Mouse (Mus musculus): ENCODE data around the gene Ly6g6c. TPM values are rescaled to one million over a fixed set of nuclear protein-coding genes. Genes with fewer than 3 reads are reported as not detected.

Ly6g6c gene
- polyA plus RNA-seq (2016; fragmentation: Nextera tagmentation; extraction: Ambion mirVana) = not detected in 2 replicates

DNA sequence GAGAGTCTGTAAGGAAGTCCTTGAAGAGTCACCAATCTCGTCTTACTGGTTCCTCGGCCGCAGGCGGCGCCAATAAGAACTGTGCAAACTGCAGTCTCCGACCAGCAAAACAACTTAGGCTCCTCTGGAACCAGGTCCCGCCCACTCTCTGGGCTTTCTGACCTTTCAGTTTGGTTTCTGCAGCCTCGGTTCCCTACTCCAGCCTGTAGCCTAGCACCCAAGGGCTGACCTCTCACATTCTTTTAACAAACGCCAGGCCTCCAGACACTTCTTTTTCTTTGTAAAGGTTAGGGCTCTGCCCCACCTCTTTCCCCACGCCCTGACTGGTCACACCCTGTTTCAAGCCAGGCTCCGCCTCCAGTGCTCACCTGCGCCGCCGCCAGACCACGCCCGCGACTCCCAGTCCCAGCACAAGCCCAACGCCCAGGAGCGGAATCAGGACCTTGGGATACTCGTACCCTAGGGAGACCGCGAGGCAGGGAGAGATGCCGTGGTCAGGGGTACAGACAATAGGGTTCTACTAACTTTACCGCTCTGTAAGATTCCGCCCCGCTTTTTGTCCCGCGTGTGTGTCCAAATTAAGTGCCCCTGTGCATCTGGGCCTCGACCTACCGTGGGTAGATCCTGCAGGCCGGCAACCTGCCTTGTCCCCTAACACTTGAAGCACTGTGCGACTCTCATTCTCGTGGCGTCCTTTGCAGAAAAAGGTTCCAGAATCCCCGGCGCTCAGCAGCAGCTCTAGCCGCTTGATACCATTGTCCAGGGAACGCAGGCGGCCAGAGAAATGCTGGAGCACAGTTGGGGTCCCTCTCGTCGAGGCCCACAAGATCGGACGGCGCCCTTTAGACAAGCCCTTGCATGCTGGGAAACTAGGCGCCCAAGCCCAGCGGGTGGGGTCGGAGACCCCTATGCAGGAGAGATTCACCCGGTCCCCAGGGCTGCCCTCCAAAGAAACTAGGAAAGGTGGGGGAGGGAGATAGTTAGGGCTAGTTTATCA, at the start of gene Ly6g6c:
TSS of gene Ly6g6c (plus strand) at position 438 of the 997 bp plus-strand sequence.
- H3K4me1 ChIP-seq = peaks cover 36% of the 10 kb centered on the region
- peak within 1 kb of the TSS; percentile 47 for H3K9ac ChIP-seq (replicated peaks)
- peak within 1 kb of the TSS; percentile 31 for H3K4me3 ChIP-seq
- H3K36me3 ChIP-seq = peaks cover 30% of the 10 kb centered on the region
- under 1% methylated on average over 48 of the region's 48 CpGs for WGBS
- peak within 1 kb of the TSS; percentile 55 for H3K4me2 ChIP-seq (replicated peaks)
- no peaks in the 10 kb centered on the region for H3K9me3 ChIP-seq
- H3K27me3 ChIP-seq = peaks cover 48% of the 10 kb centered on the region
- H3K27ac ChIP-seq (replicated peaks) = peak within 1 kb of the TSS; percentile 22; the same call in 1 of the 2 replicates
- ATAC-seq (ENCODE audit: low FRiP score, low read depth) = no peak

DNA sequence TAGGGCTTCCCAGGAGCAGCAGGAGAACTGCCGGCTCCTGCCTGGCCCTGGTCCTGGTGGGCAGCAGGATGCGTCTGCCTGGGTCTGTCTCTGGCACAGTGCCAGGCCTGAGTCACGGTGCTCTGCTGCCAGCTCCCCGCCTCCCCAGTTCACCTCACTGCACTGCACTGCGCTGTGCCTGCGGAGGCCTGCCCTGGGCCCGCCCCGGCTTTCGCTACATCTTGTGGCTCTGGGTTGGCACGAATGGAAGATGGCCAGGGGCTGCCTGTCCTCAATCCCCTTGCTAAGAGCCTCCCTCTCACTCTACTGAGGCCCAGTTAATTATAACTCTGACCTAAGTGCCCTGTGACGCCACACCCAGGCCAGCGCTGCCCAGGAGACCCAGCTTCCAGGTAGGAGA, 48.8 kb upstream of the Ly6g6c start, which contains the start of gene Vwa7:
TSS of gene Vwa7 (plus strand) at position 204 of the 400 bp plus-strand sequence.
- WGBS = 84% methylated on average over 12 of the region's 12 CpGs
- H3K27me3 ChIP-seq = no peaks in the 10 kb centered on the region
- no peak within 1 kb of the TSS for H3K27ac ChIP-seq (replicated peaks)
- H3K36me3 ChIP-seq = peaks cover 60% of the 10 kb centered on the region
- peaks cover 5% of the 10 kb centered on the region; the same call in 1 of the 2 replicates for H3K4me1 ChIP-seq
- no peaks in the 10 kb centered on the region for H3K9me3 ChIP-seq
- no peak for ATAC-seq (ENCODE audit: low FRiP score, low read depth)
- H3K9ac ChIP-seq (replicated peaks) = no peak within 1 kb of the TSS
- H3K4me2 ChIP-seq (replicated peaks) = no peak within 1 kb of the TSS
- H3K4me3 ChIP-seq = no peak within 1 kb of the TSS

DNA sequence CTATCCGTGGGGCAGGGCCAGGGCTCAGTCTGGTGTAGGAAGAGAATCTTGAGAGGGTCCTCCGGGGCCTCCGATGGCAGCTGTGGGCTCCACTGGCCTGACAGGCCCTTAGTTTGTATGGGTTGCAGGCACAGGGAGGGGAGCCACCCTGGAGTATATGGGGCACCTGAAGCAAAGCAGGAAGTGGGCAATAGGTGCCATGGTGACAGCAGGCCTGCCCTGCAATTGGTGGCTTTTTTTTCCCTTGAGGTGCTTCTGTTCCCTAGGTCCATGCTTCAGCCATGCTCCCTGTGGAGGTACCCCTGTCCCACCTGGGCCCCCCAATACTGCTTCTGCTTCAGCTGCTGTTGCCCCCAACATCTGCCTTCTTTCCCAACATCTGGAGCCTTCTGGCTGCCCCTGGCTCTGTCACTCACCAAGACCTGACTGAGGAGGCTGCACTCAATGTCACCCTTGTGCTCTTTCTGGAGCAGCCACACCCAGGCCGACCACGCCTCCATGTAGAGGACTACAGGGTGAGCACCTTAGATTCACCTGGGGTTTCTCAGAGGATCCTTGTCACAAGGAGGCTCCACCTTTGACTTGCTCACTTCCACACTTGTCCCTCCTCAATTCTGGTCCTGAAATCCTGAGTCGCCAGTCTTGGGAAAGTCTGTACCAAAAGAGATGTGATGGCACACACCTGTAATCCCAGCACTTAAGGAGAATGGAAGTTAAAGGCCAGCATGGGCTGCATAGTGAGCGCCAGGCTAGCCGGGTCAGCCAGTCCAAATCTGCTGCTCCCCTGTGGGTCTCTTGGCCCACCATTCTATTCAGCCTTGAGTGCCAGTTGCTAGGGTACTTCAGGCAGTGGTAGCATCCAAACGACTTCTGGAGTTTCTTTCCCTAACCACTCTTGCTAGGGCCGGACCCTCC, 48.1 kb upstream of the Ly6g6c start:
- no peak for ATAC-seq (ENCODE audit: low FRiP score, low read depth)
- peaks cover 9% of the 10 kb centered on the region; the same call in 1 of the 2 replicates for H3K4me1 ChIP-seq
- no peak overlapping the region for H3K27ac ChIP-seq (replicated peaks)
- no peak overlapping the region for H3K4me3 ChIP-seq
- no peak overlapping the region for H3K9ac ChIP-seq (replicated peaks)
- WGBS = 83% methylated on average over 10 of the region's 10 CpGs
- H3K27me3 ChIP-seq = no peaks in the 10 kb centered on the region
- no peak overlapping the region for H3K4me2 ChIP-seq (replicated peaks)
- peaks cover 53% of the 10 kb centered on the region for H3K36me3 ChIP-seq
- H3K9me3 ChIP-seq = no peaks in the 10 kb centered on the region

DNA sequence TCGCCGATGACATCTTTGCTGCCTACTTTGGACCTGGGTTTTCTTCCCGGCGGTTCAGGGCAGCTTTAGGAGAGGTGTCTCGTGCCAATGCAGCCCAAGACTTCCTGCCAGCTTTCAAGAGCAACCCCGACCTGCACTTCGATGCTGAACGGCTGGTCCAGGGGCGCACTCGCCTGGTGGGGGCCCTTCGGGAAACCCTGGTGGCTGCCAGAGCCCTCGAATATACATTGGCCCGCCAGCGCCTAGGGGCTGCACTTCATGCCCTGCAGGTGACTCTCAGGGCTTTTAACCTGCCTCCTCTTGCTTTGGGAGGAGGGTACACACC, 47.5 kb upstream of the Ly6g6c start:
- WGBS = 73% methylated on average over 14 of the region's 14 CpGs
- Histone ChIP-seq H3K9me3 (no peaks in the 10 kb centered on the region), H3K36me3 (peaks cover 47% of the 10 kb centered on the region), H3K27ac (replicated peaks) (no peak overlapping the region), H3K4me3 (no peak overlapping the region), H3K4me1 (peaks cover 9% of the 10 kb centered on the region; the same call in 1 of the 2 replicates), H3K4me2 (replicated peaks) (no peak overlapping the region), H3K27me3 (no peaks in the 10 kb centered on the region), H3K9ac (replicated peaks) (no peak overlapping the region)
- ATAC-seq (ENCODE audit: low FRiP score, low read depth) = no peak

DNA sequence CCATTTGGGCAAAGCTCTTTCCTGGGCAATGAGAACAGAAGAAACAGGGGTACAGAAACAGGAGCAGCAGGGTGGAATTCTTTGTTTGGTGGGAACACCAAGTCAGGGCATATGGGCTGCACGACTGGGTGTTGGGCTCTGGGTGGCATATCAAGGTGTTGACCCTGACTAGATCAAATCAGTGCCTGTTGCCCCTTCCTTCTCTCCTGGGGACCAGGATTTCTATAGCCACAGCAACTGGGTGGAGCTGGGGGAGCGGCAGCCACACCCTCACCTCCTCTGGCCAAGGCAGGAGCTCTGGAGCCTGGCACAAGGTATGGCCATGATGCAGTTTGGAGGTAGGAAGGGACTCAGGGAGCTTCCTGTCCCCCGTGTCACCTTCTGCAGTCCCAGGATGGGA, 47.0 kb upstream of the Ly6g6c start:
- no peaks in the 10 kb centered on the region for H3K27me3 ChIP-seq
- no peak overlapping the region for H3K4me3 ChIP-seq

DNA sequence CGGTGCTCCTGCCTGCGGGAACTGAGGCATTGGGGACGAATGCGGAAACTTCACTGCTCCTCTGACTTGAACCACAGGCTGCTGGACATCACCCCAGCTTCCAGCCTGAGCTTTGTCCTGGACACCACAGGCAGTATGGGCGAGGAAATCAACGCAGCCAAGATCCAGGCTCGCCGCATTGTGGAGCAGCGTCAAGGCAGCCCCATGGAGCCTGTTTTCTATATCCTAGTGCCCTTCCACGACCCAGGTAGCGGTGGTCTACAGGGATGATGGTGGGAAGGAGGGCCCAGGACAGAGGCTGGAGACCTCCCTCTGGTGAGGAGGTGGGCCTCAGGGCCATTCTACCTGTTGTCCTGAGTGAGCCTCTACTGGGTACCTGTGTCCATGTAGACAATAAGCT, 45.3 kb upstream of the Ly6g6c start:
- Histone ChIP-seq H3K4me3 (no peak overlapping the region), H3K9me3 (no peaks in the 10 kb centered on the region), H3K4me1 (peaks cover 9% of the 10 kb centered on the region; the same call in 1 of the 2 replicates), H3K27me3 (no peaks in the 10 kb centered on the region), H3K27ac (replicated peaks) (no peak overlapping the region), H3K36me3 (peaks cover 25% of the 10 kb centered on the region), H3K4me2 (replicated peaks) (no peak overlapping the region), H3K9ac (replicated peaks) (no peak overlapping the region)
- no peak for ATAC-seq (ENCODE audit: low FRiP score, low read depth)
- WGBS = 76% methylated on average over 11 of the region's 11 CpGs

More for the DNA sequence above, 47.0 kb upstream of the Ly6g6c start:
- Histone ChIP-seq H3K4me1 (peaks cover 9% of the 10 kb centered on the region; the same call in 1 of the 2 replicates), H3K9ac (replicated peaks) (no peak overlapping the region), H3K27ac (replicated peaks) (no peak overlapping the region), H3K9me3 (no peaks in the 10 kb centered on the region), H3K36me3 (peaks cover 42% of the 10 kb centered on the region), H3K4me2 (replicated peaks) (no peak overlapping the region)
- 83% methylated on average over 3 of the region's 3 CpGs for WGBS
- no peak for ATAC-seq (ENCODE audit: low FRiP score, low read depth)

DNA sequence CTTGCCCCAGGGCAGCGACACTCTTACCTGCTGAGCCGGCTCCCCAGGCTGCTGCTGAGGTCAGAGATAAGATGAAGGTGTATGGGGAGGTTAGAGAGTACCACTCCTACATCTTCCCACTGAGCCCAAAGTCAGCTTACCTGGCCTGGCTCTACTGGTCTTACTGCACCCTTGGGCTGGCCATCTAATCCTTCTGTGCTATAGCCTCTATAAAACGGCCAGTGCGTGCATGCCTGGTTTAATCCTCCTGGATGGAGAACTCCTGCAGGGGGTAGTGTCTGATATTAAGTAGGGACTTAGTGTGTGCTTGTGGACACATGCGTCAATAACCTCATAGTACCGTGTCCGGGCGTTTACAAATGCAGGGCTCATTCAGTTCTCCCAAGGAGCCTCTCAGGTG, 44.6 kb upstream of the Ly6g6c start:
- H3K4me1 ChIP-seq = peaks cover 9% of the 10 kb centered on the region; the same call in 1 of the 2 replicates
- H3K9ac ChIP-seq (replicated peaks) = no peak overlapping the region
- 81% methylated on average over 8 of the region's 8 CpGs for WGBS
- no peaks in the 10 kb centered on the region for H3K27me3 ChIP-seq
- H3K36me3 ChIP-seq = peaks cover 18% of the 10 kb centered on the region
- no peaks in the 10 kb centered on the region for H3K9me3 ChIP-seq
- H3K4me3 ChIP-seq = no peak overlapping the region
- no peak overlapping the region for H3K4me2 ChIP-seq (replicated peaks)
- no peak overlapping the region for H3K27ac ChIP-seq (replicated peaks)
- no peak for ATAC-seq (ENCODE audit: low FRiP score, low read depth)

DNA sequence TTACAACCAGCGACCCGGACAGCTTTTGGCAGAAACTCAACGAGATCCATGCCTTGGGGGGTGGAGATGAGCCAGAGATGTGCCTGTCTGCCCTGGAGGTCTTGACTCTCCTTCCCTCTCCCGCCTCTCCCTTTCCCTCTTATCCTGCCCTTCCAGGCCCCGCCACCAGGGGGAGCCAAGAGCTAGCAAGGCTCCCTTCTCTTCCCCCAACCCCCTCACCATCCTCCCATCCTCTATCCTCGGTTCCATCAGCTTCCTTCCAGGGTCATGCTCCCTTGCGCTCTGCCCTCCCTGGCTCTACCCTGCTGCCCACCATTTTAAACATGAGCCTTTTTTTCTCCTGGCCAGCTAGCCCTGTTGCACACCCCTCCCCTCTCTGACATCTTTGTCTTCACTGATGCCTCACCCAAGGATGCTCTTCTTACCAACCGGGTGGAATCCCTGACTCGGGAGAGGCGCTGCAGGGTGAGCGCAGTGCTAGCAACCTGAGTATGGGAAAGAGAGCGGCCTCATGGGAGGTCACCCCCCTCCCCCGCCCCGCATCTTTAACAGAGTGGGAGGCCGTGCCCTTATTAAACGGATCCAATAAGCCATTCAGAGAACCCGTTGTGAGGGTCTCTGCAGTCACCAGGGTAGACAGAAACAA, 43.9 kb upstream of the Ly6g6c start:
- Histone ChIP-seq H3K9me3 (no peaks in the 10 kb centered on the region), H3K4me1 (peaks cover 14% of the 10 kb centered on the region), H3K4me3 (no peak overlapping the region), H3K36me3 (peaks cover 11% of the 10 kb centered on the region), H3K27ac (replicated peaks) (peak overlapping the region; percentile 42; the same call in 1 of the 2 replicates), H3K4me2 (replicated peaks) (peak overlapping the region; percentile 30), H3K27me3 (no peaks in the 10 kb centered on the region), H3K9ac (replicated peaks) (peak overlapping the region; percentile 20; the same call in 1 of the 2 replicates)
- ATAC-seq (ENCODE audit: low FRiP score, low read depth) = peak; percentile 61
- 4% methylated on average over 17 of the region's 17 CpGs for WGBS

DNA sequence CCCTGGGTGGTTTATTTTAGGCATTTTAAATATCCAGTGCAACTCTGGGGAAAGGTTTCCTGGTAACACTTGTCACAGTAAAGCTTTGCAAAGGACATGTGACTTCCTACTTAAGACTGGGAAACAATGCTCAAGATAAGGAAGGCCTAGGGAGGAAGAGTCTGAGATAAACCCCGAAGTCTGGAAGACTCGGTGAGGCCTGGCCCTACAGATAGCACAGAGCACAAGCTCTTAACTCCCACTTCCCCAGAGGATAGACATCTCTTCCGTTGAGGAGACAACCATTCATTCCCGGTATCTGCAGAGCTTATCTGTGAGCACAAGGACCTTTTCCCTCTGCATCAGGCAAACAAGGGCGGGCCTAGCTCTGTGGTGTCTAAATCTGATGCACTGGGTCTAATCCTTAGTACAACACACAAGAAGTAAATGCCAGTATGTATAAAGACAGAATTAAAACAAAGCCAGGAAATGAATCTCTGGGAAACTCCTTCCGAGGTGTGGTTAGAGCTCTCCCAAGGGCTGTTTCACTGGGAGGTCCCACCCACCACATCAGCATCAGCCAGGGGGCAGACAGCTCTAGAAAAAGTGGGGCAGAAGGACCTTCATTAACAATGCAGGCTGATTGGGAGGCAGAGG, 43.2 kb upstream of the Ly6g6c start:
- Histone ChIP-seq H3K9ac (replicated peaks) (peak overlapping the region; percentile 20; the same call in 1 of the 2 replicates), H3K4me1 (peaks cover 18% of the 10 kb centered on the region), H3K27ac (replicated peaks) (0 out of 2 replicates have a peak overlapping the region, but pooled peaks have one; percentile 42), H3K4me3 (no peak overlapping the region), H3K27me3 (no peaks in the 10 kb centered on the region), H3K4me2 (replicated peaks) (peak overlapping the region; percentile 30; the same call in 1 of the 2 replicates), H3K9me3 (no peaks in the 10 kb centered on the region), H3K36me3 (peaks cover 4% of the 10 kb centered on the region; the same call in 1 of the 2 replicates)
- no peak for ATAC-seq (ENCODE audit: low FRiP score, low read depth)
- WGBS = 48% methylated on average over 6 of the region's 6 CpGs

DNA sequence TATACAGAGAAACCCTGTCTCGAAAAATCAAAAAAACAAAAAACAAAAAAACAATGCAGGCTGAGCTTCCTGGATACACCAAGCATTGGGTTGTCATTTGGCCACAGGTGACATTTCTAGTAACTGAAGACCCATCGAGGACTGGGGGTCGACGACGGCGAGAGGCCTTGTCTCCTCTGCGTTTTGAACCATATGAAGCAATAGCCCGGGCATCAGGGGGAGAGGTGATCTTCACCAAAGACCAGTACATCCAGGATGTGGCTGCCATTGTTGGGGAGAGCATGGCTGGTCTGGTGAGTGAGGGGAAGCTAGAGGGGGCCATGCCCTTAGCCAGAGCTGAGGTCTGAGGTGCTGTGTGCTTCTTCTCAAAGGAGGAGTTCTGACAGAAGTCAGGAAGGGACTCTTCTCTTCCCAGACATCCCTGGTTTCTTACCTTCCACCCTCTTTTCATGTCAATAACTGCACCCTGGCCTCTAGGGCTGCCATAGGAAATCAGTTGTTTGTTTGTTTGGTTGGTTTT, 42.6 kb upstream of the Ly6g6c start:
- Histone ChIP-seq H3K4me3 (no peak overlapping the region), H3K36me3 (no peaks in the 10 kb centered on the region), H3K4me1 (peaks cover 24% of the 10 kb centered on the region), H3K9ac (replicated peaks) (no peak overlapping the region), H3K4me2 (replicated peaks) (no peak overlapping the region), H3K9me3 (no peaks in the 10 kb centered on the region), H3K27me3 (no peaks in the 10 kb centered on the region), H3K27ac (replicated peaks) (no peak overlapping the region)
- WGBS = 96% methylated on average over 8 of the region's 8 CpGs
- no peak for ATAC-seq (ENCODE audit: low FRiP score, low read depth)

DNA sequence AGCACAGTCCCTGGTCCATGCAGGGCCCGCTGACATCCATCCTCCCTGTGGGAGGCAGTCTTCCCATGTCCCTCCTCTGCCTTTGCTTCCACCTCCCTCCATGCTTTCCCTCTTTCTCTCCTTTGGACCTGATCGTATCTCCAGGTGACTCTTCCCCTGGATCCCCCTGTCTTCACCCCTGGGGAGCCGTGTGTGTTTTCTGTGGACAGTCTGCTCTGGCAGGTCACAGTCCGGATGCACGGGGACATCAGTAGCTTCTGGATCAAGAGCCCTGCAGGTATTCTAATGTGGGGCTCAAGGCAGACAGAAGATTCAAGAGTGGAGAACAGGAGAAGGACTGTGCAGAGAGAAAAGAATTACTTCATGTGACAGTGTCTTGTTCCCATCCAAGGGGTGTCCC, 42.0 kb upstream of the Ly6g6c start:
- Histone ChIP-seq H3K36me3 (no peaks in the 10 kb centered on the region), H3K27ac (replicated peaks) (no peak overlapping the region)
- WGBS = 93% methylated on average over 5 of the region's 5 CpGs

More for the DNA sequence above, 42.0 kb upstream of the Ly6g6c start:
- no peak overlapping the region for H3K4me3 ChIP-seq
- H3K4me1 ChIP-seq = peaks cover 27% of the 10 kb centered on the region
- H3K27me3 ChIP-seq = no peaks in the 10 kb centered on the region
- no peak overlapping the region for H3K4me2 ChIP-seq (replicated peaks)
- no peak for ATAC-seq (ENCODE audit: low FRiP score, low read depth)
- H3K9me3 ChIP-seq = no peaks in the 10 kb centered on the region
- H3K9ac ChIP-seq (replicated peaks) = no peak overlapping the region

Measured in midbrain, embryonic 12.5 days (tissue).